Mouse (Mus musculus) brain, embryonic 14.5 days (tissue): Measurements from ENCODE around the gene Pam.

Source experiments
- CTCF ChIP-seq: fragments of 200-500 bp; IDR thresholded peaks from 2 replicates; pipeline ENCODE4 v1.5.1; 2012; ENCODE audit warnings: inconsistent platforms, mild to moderate bottlenecking, moderate library complexity, borderline replicate concordance; ENCODE audit not compliant: insufficient read depth, insufficient read length; ENCODE audit errors: extremely low read depth
- POLR2A ChIP-seq: fragments of 200-500 bp; IDR thresholded peaks from 2 replicates; pipeline ENCODE4 v1.6.1; 2012; ENCODE audit warnings: mild to moderate bottlenecking, inconsistent platforms, borderline replicate concordance; ENCODE audit not compliant: poor library complexity, insufficient read depth, insufficient read length, severe bottlenecking; ENCODE audit errors: extremely low read depth

- TF ChIP-seq CTCF (no peak), POLR2A (no peak)
Observed at GRCm38 (mm10) chr1:97821282-97821681, 274.2 kb downstream of the Pam start.
